Mouse (Mus musculus) CH12.LX (cell line): Measurements from ENCODE around the gene Lrp4. TPM values are rescaled to one million over a fixed set of nuclear protein-coding genes. Genes with fewer than 3 reads are reported as not detected.

Experiments
- DNase-seq: peaks from one replicate; pipeline ENCODE4 v3.0.0-alpha.2; 2013; ENCODE audit errors: extremely low read depth
- H3K27ac ChIP-seq: 2 replicates; pipeline ENCODE4 v1.5.1; 2012; ENCODE audit warnings: low read depth, mild to moderate bottlenecking, control low read depth, moderate library complexity; ENCODE audit not compliant: insufficient read depth
- H3K27me3 ChIP-seq: replicated peaks from 2 replicates; pipeline ENCODE3; 2012; ENCODE audit warnings: inconsistent platforms
- H3K36me3 ChIP-seq, 2 experiments: replicated peaks in 1 of 2; 2 replicates each; pipeline versions ENCODE3 to v1.6.1; 2012; ENCODE audit warnings: inconsistent platforms in 1 of 2, low read length in 1 of 2, mild to moderate bottlenecking in 1 of 2, mixed read lengths in 1 of 2, moderate library complexity in 1 of 2; ENCODE audit not compliant: control insufficient read depth in 1 of 2, insufficient read depth in 1 of 2
- H3K4me1 ChIP-seq, 2 experiments: 2 replicates each; pipeline ENCODE4 v1.6.1; 2012; ENCODE audit warnings: inconsistent platforms in 1 of 2, moderate library complexity in 1 of 2; ENCODE audit not compliant: insufficient read depth in 2 of 2, control insufficient read depth in 1 of 2
- H3K4me2 ChIP-seq: 2 replicates; pipeline ENCODE4 v1.6.1; 2012; ENCODE audit warnings: low read depth, mild to moderate bottlenecking, control low read depth; ENCODE audit not compliant: poor library complexity, insufficient read depth, severe bottlenecking
- H3K4me3 ChIP-seq, 3 experiments: fragments of 150-350 bp in 1 of 3; sonication (generic) in 1 of 3; replicated peaks in 1 of 3; 2 replicates each; pipeline versions ENCODE3 to v1.5.1; 2011 to 2012; ENCODE audit warnings: low read depth in 2 of 3, low read length in 2 of 3, mild to moderate bottlenecking in 2 of 3, moderate library complexity in 2 of 3, control low read depth in 1 of 3, improper control_type of control experiment in 1 of 3, inconsistent platforms in 1 of 3, mixed read lengths in 1 of 3; ENCODE audit not compliant: poor library complexity in 1 of 3
- H3K79me2 ChIP-seq: replicated peaks from 2 replicates; pipeline ENCODE4 v1.6.1; 2012; ENCODE audit warnings: mild to moderate bottlenecking, moderate library complexity; ENCODE audit not compliant: control insufficient read depth, poor library complexity, insufficient read depth, severe bottlenecking; ENCODE audit errors: extremely low read depth
- H3K9ac ChIP-seq: 2 replicates; pipeline ENCODE4 v1.6.1; 2012; ENCODE audit warnings: low read depth, mild to moderate bottlenecking, control low read depth, moderate library complexity; ENCODE audit not compliant: insufficient read depth
- H3K9me3 ChIP-seq: replicated peaks from 2 replicates; pipeline ENCODE3; 2012; ENCODE audit warnings: low read length, inconsistent platforms, mixed read lengths
- BHLHE40 ChIP-seq: IDR thresholded peaks from 2 replicates; pipeline ENCODE4 v1.6.1; 2011; ENCODE audit warnings: mild to moderate bottlenecking, low read depth, low read length, improper control_type of control experiment
- CHD1 ChIP-seq: IDR thresholded peaks from 2 replicates; pipeline ENCODE4 v1.6.1; 2012; ENCODE audit warnings: low read depth, low read length, improper control_type of control experiment, inconsistent platforms
- CHD2 ChIP-seq: IDR thresholded peaks from 2 replicates; pipeline ENCODE4 v1.6.1; 2011; ENCODE audit warnings: low read length, improper control_type of control experiment
- CTCF ChIP-seq, 2 experiments: IDR thresholded peaks in 1 of 2; conservative IDR thresholded peaks in 1 of 2; 2 replicates each; pipeline ENCODE4 v1.5.1; 2011 to 2012; ENCODE audit warnings: low read depth in 2 of 2, low read length in 2 of 2, improper control_type of control experiment in 1 of 2, inconsistent platforms in 1 of 2, mild to moderate bottlenecking in 1 of 2, moderate library complexity in 1 of 2
- E2F4 ChIP-seq: IDR thresholded peaks from 2 replicates; pipeline ENCODE4 v1.6.1; 2011; ENCODE audit warnings: low read depth, low read length, improper control_type of control experiment; ENCODE audit not compliant: insufficient replicate concordance
- ELF1 ChIP-seq: IDR thresholded peaks from 2 replicates; pipeline ENCODE4 v1.6.1; 2014; ENCODE audit warnings: low read depth, mild to moderate bottlenecking, inconsistent platforms, low read length, improper control_type of control experiment
- GABPA ChIP-seq: IDR thresholded peaks from 2 replicates; pipeline ENCODE4 v1.6.1; 2012; ENCODE audit warnings: low read depth, low read length, improper control_type of control experiment, inconsistent platforms; ENCODE audit not compliant: insufficient replicate concordance
- IRF4 ChIP-seq: IDR thresholded peaks from 2 replicates; pipeline ENCODE4 v1.6.1; 2014; ENCODE audit warnings: low read depth, mild to moderate bottlenecking, inconsistent platforms, low read length, improper control_type of control experiment
- JUN ChIP-seq: IDR thresholded peaks from 2 replicates; pipeline ENCODE4 v1.6.1; 2011; ENCODE audit warnings: low read depth, mild to moderate bottlenecking, low read length, improper control_type of control experiment, moderate library complexity; ENCODE audit not compliant: insufficient read depth
- JUND ChIP-seq: conservative IDR thresholded peaks from 2 replicates; pipeline ENCODE4 v1.6.1; 2011; ENCODE audit warnings: low read depth, low read length, improper control_type of control experiment
- KAT2A ChIP-seq: IDR thresholded peaks from 2 replicates; pipeline ENCODE4 v1.6.1; 2012; ENCODE audit warnings: low read length, improper control_type of control experiment, inconsistent platforms; ENCODE audit not compliant: insufficient replicate concordance
- MAZ ChIP-seq: IDR thresholded peaks from 2 replicates; pipeline ENCODE4 v1.6.1; 2012; ENCODE audit warnings: low read depth, mild to moderate bottlenecking, inconsistent platforms, low read length, improper control_type of control experiment, moderate library complexity
- MEF2A ChIP-seq: IDR thresholded peaks from 2 replicates; pipeline ENCODE4 v1.6.1; 2014; ENCODE audit warnings: low read depth, mild to moderate bottlenecking, inconsistent platforms, low read length, improper control_type of control experiment, borderline replicate concordance
- MXI1 ChIP-seq: IDR thresholded peaks from 2 replicates; pipeline ENCODE4 v1.6.1; 2011; ENCODE audit warnings: mild to moderate bottlenecking, low read depth, low read length, improper control_type of control experiment
- MYC ChIP-seq: IDR thresholded peaks from 2 replicates; pipeline ENCODE4 v1.6.1; 2011; ENCODE audit warnings: low read depth, mild to moderate bottlenecking, improper control_type of control experiment, low read length
- NRF1 ChIP-seq: IDR thresholded peaks from 2 replicates; pipeline ENCODE4 v1.6.1; 2014; ENCODE audit warnings: low read depth, mild to moderate bottlenecking, inconsistent platforms, low read length, improper control_type of control experiment, moderate library complexity
- PAX5 ChIP-seq: IDR thresholded peaks from 2 replicates; pipeline ENCODE4 v1.6.1; 2012; ENCODE audit warnings: low read length, inconsistent platforms, mixed read lengths
- POLR2AphosphoS2 ChIP-seq: IDR thresholded peaks from 2 replicates; pipeline ENCODE4 v1.6.1; 2011; ENCODE audit warnings: low read depth, low read length, improper control_type of control experiment
- RAD21 ChIP-seq: IDR thresholded peaks from 2 replicates; pipeline ENCODE4 v1.6.1; 2011; ENCODE audit warnings: low read depth, mild to moderate bottlenecking, low read length, improper control_type of control experiment, moderate library complexity
- RCOR1 ChIP-seq: conservative IDR thresholded peaks from 2 replicates; pipeline ENCODE4 v1.6.1; 2012; ENCODE audit warnings: low read depth, mild to moderate bottlenecking, inconsistent platforms, low read length, improper control_type of control experiment
- SIN3A ChIP-seq: IDR thresholded peaks from 2 replicates; pipeline ENCODE4 v1.6.1; 2012; ENCODE audit warnings: low read length, improper control_type of control experiment, inconsistent platforms
- USF1 ChIP-seq: IDR thresholded peaks from 2 replicates; pipeline ENCODE4 v1.6.1; 2014; ENCODE audit warnings: low read depth, mild to moderate bottlenecking, inconsistent platforms, low read length, improper control_type of control experiment
- USF2 ChIP-seq: conservative IDR thresholded peaks from 2 replicates; pipeline ENCODE4 v1.6.1; 2011; ENCODE audit warnings: low read depth, low read length, improper control_type of control experiment
- ZC3H11A ChIP-seq: IDR thresholded peaks from 2 replicates; pipeline ENCODE4 v1.6.1; 2012; ENCODE audit warnings: low read depth, mild to moderate bottlenecking, inconsistent platforms, low read length, improper control_type of control experiment
- ZKSCAN1 ChIP-seq: IDR thresholded peaks from 2 replicates; pipeline ENCODE4 v1.6.1; 2012; ENCODE audit warnings: low read depth, inconsistent platforms, low read length, improper control_type of control experiment, borderline replicate concordance
- ZMIZ1 ChIP-seq: IDR thresholded peaks from 2 replicates; pipeline ENCODE4 v1.6.1; 2012; ENCODE audit warnings: low read depth, mild to moderate bottlenecking, inconsistent platforms, low read length, improper control_type of control experiment
- ZNF384 ChIP-seq: IDR thresholded peaks from 2 replicates; pipeline ENCODE4 v1.6.1; 2012; ENCODE audit warnings: low read depth, low read length, improper control_type of control experiment, inconsistent platforms
- dilution Hi-C: fragments of 300-500 bp; cut with MboI; formaldehyde crosslinking; loops from 2 replicates; pipeline ENCODE4 v1.14.3; 2020; ENCODE audit warnings: low sequenced_read_pairs; ENCODE audit not compliant: extremely low pct_unique_long_range_greater_than_20kb, extremely low pct_ligation_motif_present
- in situ Hi-C: fragments of 300-500 bp; cut with MboI; formaldehyde crosslinking; loops from 3 replicates; pipeline ENCODE4 v1.14.3; 2019; ENCODE audit warnings: low sequenced_read_pairs, low pct_ligation_motif_present, low pct_unique_long_range_greater_than_20kb, mixed read lengths
- polyA plus RNA-seq: library from polyadenylated mRNA; unstranded; fragments of >175 nt; gene quantifications from 2 replicates; pipeline ENCODE4 v1.2.1, GENCODE M21; 2012; ENCODE audit warnings: low read depth; ENCODE audit not compliant: insufficient read length
- total RNA-seq, 2 experiments: library from RNA; depleted of rRNA; stranded (reverse); fragments of 300-350 nt in 1 of 2; fragments of >200 nt in 1 of 2; gene quantifications; 2 replicates each; pipeline ENCODE4 v1.2.3; 2012 to 2014

The Lrp4 gene
- total and polyA plus RNA-seq, 3 experiments, result 0.91 to 5.9 (median 1.0) TPM

DNA sequence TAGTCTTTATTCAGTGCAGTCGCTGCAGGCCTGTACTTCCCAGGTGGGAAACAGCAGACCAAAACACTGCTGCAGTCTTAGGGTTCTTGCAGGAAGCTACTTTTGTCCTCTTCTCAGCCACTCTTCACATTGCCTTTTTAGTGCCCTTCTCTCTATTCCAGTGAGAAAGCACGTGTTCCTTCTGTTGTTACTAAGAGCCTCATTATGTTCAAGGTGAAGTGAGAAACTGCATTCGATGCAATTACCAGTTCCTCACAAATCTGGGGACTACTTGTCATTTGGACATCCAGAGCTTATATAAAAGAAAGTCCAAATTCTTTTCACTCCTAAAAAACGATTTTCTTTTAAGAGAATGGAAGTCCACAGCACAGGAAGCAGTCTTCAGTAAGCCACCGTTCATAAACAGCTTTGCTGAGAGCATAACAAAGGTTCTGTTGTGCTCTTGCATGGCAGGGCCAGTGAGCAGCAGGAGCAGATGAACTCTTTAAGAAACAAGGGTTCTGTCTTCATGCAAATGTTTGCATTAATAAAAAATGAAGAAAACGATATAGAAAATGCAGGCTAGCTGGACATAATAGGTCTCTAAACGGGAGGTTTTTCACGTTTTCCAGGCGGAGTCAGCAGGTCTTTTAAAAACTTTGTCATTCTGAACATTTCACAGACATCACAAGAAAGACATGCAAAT, 27.3 kb upstream of the Lrp4 start:
- Histone ChIP-seq H3K4me3 (no peak overlapping the region), H3K27ac (no peak overlapping the region), H3K79me2 (no peaks in the 10 kb centered on the region), H3K4me1 (no peaks in the 10 kb centered on the region), H3K9me3 (no peaks in the 10 kb centered on the region), H3K27me3 (no peaks in the 10 kb centered on the region), H3K36me3 (peaks cover 0 to 3% of the 10 kb centered on the region in 2 experiments), H3K4me2 (no peak overlapping the region), H3K9ac (no peak overlapping the region)
- dilution Hi-C loops (no loop called here), in situ Hi-C loops (no loop called here)
- TF ChIP-seq USF1 (no peak), ZMIZ1 (no peak), PAX5 (no peak), SIN3A (no peak), RAD21 (no peak), POLR2AphosphoS2 (no peak), CHD1 (no peak), KAT2A (no peak), USF2 (no peak), JUN (no peak)
- DNase-seq, result no peak

- Histone ChIP-seq H3K9me3 (no peaks in the 10 kb centered on the region), H3K4me1 (no peaks in the 10 kb centered on the region), H3K27ac (no peak overlapping the region), H3K9ac (no peak overlapping the region), H3K36me3 (peaks cover 0 to 3% of the 10 kb centered on the region in 2 experiments), H3K79me2 (no peaks in the 10 kb centered on the region), H3K4me3 (no peak overlapping the region), H3K4me2 (no peak overlapping the region), H3K27me3 (no peaks in the 10 kb centered on the region)
- in situ Hi-C loops, result no loop called here
- dilution Hi-C loops, result no loop called here
- TF ChIP-seq RCOR1 (no peak), JUND (no peak), ELF1 (no peak), MXI1 (no peak), KAT2A (no peak), RAD21 (no peak), GABPA (no peak), CTCF (conservative IDR thresholded peaks at IDR 0.05 in 1 of 2, IDR thresholded peaks at IDR 0.05 in 1 of 2; ENCODE audit: low read depth in 2 of 2, low read length in 2 of 2) (no peak), NRF1 (no peak), BHLHE40 (no peak), MYC (no peak), CHD2 (no peak), ZC3H11A (no peak), SIN3A (no peak), IRF4 (no peak), ZNF384 (no peak), ZKSCAN1 (no peak), MEF2A (no peak), MAZ (no peak), E2F4 (no peak)
- no peak for DNase-seq
Measured at GRCm38 (mm10) chr2:91430600-91430919, 26.8 kb upstream of the Lrp4 start.
